Mouse (Mus musculus) erythroid progenitor cell, adult 5-6 weeks (primary cell): Measurements from ENCODE around the gene Unc13a. TPM values are rescaled to one million over a fixed set of nuclear protein-coding genes. Genes with fewer than 3 reads are reported as not detected.

ENCODE experiments used
- ATAC-seq: replicated peaks from 2 replicates; pipeline ENCODE4 v1.8.0; 2016; ENCODE audit warnings: moderate number of reproducible peaks, mild to moderate bottlenecking, moderate TSS enrichment, inconsistent platforms; ENCODE audit not compliant: poor library complexity, low FRiP score, severe bottlenecking
- total RNA-seq, 2 experiments: library from RNA; stranded (forward) in 1 of 2; stranded (reverse) in 1 of 2; fragments of 150-400 nt in 1 of 2; fragments of 186-747, 209-891 nt in 1 of 2; gene quantifications; 2 replicates each; pipeline versions ENCODE4 v1.2.3 to v1.2.4; 2015 to 2017; ENCODE audit warnings: low replicate concordance in 2 of 2

The Unc13a gene
- total RNA-seq, 2 experiments from 2014 or later, result not detected

DNA sequence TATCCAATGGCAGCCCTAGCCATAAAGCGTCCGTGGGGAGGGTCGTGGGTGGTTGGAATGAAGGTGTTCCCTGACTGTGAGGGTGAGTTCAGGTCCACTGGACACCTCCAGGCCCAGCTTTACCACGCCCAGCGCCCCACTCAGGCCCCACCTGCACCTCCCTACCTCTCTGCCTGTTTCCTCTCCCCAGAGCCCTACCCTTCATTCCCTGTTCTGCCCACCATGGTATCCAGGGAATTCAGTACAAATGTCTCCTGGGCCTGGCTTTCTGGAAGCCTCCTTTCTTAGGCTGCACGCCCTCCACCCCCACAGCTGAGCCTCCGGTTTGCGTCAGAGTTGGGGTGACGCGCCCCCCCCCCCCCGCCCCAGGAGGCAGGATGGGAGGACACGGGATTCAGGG, 1.4 kb downstream of the Unc13a start:
- no peak for ATAC-seq

DNA sequence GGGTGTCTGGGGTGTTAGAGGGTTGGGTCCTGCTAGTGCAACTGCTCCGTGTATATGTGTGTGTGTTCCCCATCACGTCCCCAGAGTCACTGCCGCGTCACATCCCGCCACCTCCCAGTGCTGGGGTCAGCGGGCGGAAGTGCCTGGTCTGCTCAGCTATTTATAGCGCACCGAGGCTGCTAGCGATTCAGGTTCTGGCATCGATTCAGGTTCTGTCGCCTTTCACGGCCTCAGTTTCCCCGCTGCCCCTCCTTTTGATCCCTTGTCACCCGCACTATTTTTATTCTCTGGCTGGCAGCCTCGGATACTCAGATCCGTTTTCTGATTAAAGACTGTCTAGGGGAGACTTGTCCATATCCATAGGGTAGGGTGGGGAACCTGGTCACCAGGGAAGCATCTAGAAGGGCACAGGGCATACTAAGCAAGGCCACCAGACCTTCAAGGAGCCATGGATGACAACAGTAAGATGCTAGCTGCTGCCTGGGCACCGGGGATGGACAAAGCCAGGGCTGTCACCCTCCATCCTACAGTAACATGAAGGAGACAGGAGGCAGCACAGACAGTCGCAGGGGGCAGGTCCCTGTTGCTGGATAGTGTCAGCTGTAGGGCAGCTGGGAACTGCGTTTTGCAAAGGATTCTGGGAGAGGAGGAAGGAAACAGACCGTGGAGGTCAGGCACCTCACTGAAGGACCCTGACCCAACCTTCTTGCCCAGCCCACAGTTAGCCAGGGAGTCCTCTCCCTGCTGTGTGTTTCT, 3.2 kb downstream of the Unc13a start:
- no peak for ATAC-seq

DNA sequence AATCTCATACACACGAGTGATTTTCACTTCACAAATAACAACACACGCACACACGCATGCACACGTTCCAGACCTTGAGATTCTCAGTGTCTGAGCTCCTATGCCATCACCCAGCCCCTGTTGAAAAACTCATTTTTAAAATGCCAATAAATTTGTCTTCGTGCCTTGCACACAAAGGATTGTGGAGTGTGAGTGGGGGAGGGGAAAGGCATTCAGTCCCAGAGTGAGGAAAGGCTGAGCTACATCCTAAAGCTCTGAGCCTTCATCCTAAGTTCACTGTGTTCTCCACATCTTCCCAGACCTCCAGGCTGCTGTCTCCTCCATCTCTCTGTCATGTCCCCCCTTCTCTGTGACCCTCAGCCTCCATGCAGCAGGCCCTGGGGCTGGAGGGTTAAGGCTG, 4.3 kb downstream of the Unc13a start:
- no peak for ATAC-seq

DNA sequence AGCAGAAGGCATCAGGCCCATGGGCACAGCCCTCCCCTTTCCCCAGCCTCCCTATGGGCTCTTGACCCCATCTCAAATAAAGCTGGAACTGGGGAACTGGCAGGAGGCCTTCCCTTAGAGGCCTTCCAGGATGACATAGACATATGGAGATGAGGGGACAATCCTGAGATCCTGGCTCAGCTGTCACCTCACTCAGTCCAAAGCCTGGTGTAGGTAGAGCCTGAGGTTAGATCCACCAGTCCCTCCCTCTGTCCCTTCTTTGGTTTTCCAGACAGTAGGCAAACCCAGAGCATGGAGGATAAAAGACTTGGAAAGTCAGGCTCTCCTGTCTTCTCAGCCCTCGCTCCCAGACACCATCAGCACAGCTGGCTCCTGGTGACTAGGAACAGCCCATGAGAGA, 4.7 kb downstream of the Unc13a start:
- ATAC-seq, result no peak

DNA sequence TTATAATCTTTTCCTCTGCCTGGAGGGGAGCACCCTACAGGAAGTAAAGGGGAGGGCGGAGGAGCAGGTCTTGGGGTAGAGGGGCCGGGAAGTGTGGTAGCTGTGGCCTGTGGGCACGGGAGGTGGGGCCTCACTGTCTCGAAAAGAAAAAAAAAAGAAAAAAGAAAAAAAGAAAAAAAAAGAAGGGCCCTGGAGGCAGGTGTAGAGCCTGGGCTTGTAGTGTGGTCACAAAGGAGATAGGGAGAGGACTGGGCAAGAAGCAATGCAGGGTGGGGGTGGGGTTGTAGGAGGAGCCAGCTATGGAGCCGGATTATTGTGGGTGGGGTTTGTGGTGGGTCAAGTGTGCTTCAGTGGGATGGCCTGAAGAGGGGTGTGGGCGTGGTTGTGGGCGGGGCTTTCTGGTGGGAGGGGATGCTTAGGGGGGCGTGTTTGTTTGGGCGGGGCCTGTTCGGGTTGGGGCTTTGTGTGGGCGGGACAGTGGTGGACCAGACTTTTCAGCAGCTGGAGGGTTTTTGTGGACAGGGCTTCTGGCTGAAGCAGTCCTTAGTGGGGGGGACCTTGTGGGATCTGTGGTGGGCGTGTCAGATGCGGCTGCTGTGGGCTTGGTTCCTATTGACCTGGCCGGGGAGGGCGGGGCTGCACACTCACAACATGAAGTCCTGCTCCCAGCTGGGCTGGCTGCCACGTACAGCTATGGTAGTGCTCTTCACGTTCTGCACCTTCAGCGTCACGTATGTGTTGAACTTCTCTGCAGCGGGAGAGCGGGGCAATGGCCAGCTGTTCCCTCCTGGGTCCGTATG, 6.0 kb downstream of the Unc13a start:
- ATAC-seq, result no peak

DNA sequence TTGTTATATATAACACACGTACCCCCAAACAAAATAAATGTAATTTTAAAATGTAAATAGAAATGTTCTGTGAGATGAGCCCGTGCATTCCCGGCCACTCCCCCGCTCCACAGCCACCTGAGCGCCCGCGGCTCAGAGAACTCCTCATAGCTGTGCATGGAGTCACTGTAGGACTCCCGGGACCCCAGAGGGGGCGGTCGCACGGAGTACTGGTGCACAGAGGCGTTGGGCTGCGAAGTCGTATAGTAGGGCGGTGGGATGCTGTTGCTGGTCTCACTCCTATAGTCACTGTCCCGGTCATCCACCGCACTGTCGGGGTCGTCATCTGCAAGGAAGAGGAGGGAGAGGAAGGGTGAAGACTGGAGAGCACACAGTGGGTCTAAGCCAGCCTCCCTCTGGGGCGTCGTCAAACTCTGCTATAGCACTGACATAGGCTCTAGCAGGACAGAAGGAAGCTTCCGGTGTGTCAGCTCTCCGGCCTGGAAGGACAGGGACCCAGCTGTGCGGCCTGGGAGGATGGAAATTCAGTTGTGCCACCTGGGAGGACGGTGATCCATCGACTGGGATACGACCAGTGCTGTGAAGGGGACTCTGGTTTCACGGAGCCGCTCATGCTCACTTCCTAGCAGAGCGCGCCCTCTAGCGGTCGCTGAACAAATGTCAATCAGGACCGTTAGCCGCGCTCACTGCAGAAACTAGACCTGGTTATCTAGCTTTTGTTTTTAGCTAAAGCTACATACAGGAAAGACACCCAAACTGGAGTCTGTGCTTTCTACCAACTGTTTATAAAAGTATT, 11.0 kb downstream of the Unc13a start:
- peak; percentile 80 for ATAC-seq

DNA sequence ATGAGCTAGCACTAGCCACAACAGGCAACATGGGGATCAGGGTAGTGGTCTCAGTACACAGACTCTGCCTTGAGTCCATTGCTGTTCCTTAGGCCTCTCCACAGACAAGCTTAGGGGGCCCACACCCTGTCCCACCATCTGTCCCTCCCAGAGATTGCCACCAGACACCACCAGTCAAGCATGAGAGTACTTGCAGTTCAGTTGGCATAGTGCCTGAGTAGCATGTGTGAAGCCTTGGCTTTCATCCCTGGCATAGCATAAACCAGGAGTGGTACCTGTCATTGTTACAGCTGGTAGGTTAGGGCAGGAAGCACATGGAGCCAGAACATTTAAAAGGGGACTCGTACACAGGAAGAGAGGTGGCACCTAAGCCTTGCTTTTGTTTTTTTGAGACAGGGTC, 11.8 kb downstream of the Unc13a start:
- ATAC-seq, result no peak

DNA sequence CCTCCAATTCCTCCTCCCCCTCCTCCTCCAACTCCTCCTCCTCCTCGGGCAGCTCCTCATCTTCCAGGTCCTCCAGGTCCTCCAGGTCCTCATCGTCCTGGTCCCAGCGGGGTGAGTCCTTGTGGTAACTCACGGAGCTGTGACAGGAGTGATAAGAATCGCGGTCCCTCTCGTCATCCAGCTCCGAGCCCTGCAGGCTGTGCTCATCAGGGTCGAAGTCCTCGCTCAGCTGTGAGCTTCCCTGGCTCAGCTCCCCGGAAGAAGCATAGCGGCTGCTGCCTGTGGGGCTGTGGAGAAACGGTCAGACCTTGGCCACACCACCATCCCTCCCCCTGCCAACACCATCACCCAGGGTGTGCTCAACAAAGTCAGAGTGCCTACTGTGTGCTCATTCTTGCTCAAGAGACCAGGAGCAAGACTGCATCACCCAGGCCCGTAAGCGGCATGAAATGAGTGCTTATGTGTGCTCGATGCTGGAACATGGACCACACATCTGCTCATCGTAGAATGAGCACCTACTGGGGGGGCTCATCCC, 13.0 kb downstream of the Unc13a start:
- no peak for ATAC-seq

DNA sequence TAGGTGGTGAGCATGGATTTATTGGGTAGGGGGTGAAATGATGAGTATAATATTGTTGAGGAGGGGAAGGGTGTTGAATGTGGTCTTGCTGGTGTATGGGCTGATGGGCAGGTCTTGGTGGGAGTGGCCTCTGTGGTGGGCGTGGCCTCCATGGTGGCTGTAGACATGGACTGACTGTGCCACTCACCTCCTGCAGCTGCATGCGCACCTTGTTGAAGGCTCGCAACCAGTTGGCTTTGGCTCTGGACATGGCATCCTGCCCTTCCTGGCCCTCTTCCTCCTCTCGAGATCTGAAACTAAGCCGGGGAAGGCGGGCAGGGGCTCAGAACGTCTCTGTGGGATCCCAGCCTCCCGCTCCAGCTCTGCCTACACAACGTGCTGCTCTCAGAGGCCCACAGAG, 13.7 kb downstream of the Unc13a start:
- ATAC-seq, result no peak

GRCm38 (mm10) chr8:71654600-71654999, 17.0 kb downstream of the Unc13a start:
- no peak for ATAC-seq

- no peak for ATAC-seq
Measured at GRCm38 (mm10) chr8:71645510-71645909, 26.0 kb downstream of the Unc13a start.

- ATAC-seq, result no peak
Measured at GRCm38 (mm10) chr8:71639318-71639717, 32.2 kb downstream of the Unc13a start.

- ATAC-seq, result no peak
Measured at GRCm38 (mm10) chr8:71638321-71638720, 33.2 kb downstream of the Unc13a start.

GRCm38 (mm10) chr8:71637149-71638095, 34.1 kb downstream of the Unc13a start:
- no peak for ATAC-seq

- peak; percentile 47; the same call in 1 of the 2 replicates for ATAC-seq
Measured at GRCm38 (mm10) chr8:71633981-71634667, 37.4 kb downstream of the Unc13a start.

GRCm38 (mm10) chr8:71633164-71633563, 38.4 kb downstream of the Unc13a start:
- ATAC-seq, result no peak

- ATAC-seq, result no peak
Measured at GRCm38 (mm10) chr8:71631897-71632296, 39.7 kb downstream of the Unc13a start.

DNA sequence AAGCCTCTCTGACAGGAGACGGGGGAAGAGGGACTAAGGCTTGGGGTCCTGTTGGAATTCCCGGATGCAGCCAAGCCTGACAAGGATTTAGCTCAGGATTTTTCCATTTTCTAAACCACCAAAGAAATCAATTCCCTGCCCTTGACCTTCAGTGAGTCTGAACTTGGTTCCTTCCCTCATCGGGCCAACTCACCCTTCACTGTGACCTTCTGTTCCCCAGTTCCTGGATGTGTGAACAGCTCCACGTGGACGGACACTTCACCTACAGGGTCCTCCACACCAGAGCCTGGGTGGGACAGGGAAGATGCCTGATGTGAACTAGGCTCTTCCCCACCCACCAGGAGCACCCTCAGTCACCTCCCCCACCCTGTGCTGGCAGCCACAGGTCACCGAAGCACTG, 40.8 kb downstream of the Unc13a start:
- ATAC-seq, result no peak
